Mouse (Mus musculus) A20 (cell line): ENCODE data around the gene Lysmd3.
A peak's percentile ranks its signal among the peaks of the same experiment; 100 is the strongest.

Experiments used
- DNase-seq: peaks from one replicate; pipeline ENCODE4 v3.0.0-alpha.2; 2011; ENCODE audit warnings: low read depth, low spot score

Gene Lysmd3

GRCm38 (mm10) chr13:81675333-81675732 lies 17.9 kb downstream of the Lysmd3 start:
- no peak for DNase-seq

- no peak for DNase-seq
Observed at GRCm38 (mm10) chr13:81683107-81683506, 25.6 kb downstream of the Lysmd3 start.

GRCm38 (mm10) chr13:81684258-81684657 lies 26.8 kb downstream of the Lysmd3 start:
- DNase-seq = no peak

GRCm38 (mm10) chr13:81684884-81685283 lies 27.4 kb downstream of the Lysmd3 start:
- DNase-seq = no peak

GRCm38 (mm10) chr13:81689587-81689986 lies 32.1 kb downstream of the Lysmd3 start:
- DNase-seq = no peak

GRCm38 (mm10) chr13:81690477-81690876 lies 33.0 kb downstream of the Lysmd3 start:
- DNase-seq = no peak

GRCm38 (mm10) chr13:81691606-81692005 lies 34.1 kb downstream of the Lysmd3 start:
- DNase-seq = no peak

GRCm38 (mm10) chr13:81694446-81694845 lies 37.0 kb downstream of the Lysmd3 start:
- DNase-seq = no peak

GRCm38 (mm10) chr13:81703148-81703547 lies 45.7 kb downstream of the Lysmd3 start:
- peak; percentile 79 for DNase-seq

- DNase-seq = no peak
Observed at GRCm38 (mm10) chr13:81703621-81704020, 46.2 kb downstream of the Lysmd3 start.

GRCm38 (mm10) chr13:81706311-81706710 lies 48.8 kb downstream of the Lysmd3 start:
- no peak for DNase-seq

- no peak for DNase-seq
Observed at GRCm38 (mm10) chr13:81709805-81710204, 52.3 kb downstream of the Lysmd3 start.

- peak; percentile 81 for DNase-seq
Observed at GRCm38 (mm10) chr13:81710266-81710665, 52.8 kb downstream of the Lysmd3 start.

- peak; percentile 98 for DNase-seq
Observed at GRCm38 (mm10) chr13:81710775-81711545, 53.5 kb downstream of the Lysmd3 start, which contains the start of the genes Polr3g and Mblac2. TSS of gene Polr3g (minus strand) at chr13:81711013. TSS of gene Mblac2 (plus strand) at chr13:81711341.

GRCm38 (mm10) chr13:81711546-81712371 lies 54.3 kb downstream of the Lysmd3 start:
- DNase-seq = no peak

GRCm38 (mm10) chr13:81713896-81714295 lies 56.4 kb downstream of the Lysmd3 start:
- no peak for DNase-seq
